Mouse (Mus musculus): Measurements from ENCODE around the gene Trak2. TPM values are rescaled to one million over a fixed set of nuclear protein-coding genes. Genes with fewer than 3 reads are reported as not detected.

Gene Trak2
- polyA plus RNA-seq, 1 experiment from 2014 or later: 29.5 TPM

- peaks cover 54% of the 10 kb centered on the region for H3K4me1 ChIP-seq (ENCODE audit: control insufficient read depth, insufficient read depth, low read length)
- no peaks in the 10 kb centered on the region for H3K27me3 ChIP-seq (ENCODE audit: control insufficient read depth, insufficient read depth, low read length)
- peaks cover 14% of the 10 kb centered on the region for H3K36me3 ChIP-seq (ENCODE audit: control insufficient read depth, insufficient read depth)
- 58% methylated on average over 6 of the region's 6 CpGs for WGBS
- H3K9me3 ChIP-seq (replicated peaks; ENCODE audit: control insufficient read depth, low read length): no peaks in the 10 kb centered on the region
- H3K4me3 ChIP-seq (ENCODE audit: low read length): no peak overlapping the region
- H3K9ac ChIP-seq (ENCODE audit: low read length): no peak overlapping the region
- H3K27ac ChIP-seq (ENCODE audit: low read length): peak overlapping the region; percentile 82
- H3K4me2 ChIP-seq (ENCODE audit: low read depth, low read length): no peak overlapping the region
- peak; percentile 20; the same call in 1 of the 2 replicates for ATAC-seq (replicated peaks; ENCODE audit: extremely low read depth, insufficient read depth, low FRiP score)
These were observed 23.6 kb downstream of the Trak2 start for GRCm38 (mm10) chr1:58949561-58950106.

DNA sequence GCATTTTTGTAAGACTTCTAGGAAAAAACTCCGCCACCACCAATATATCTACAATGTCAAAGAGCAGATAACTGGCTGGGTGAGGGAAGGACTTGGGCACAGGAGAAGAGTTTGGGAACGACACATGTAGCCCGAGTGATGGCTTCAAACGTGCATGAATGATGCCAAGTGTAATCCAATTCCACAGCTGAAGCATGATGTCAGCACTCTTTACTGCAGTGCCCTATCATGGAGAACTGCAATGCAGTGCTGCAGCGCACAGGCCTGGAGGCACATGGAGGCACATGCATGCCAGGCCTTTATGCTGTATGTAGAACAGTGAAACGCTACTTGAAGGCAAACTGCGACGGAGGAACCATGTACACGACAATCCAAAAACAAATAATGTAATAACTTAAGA lies 26.5 kb downstream of the Trak2 start:
- no peak for ATAC-seq (replicated peaks; ENCODE audit: extremely low read depth, insufficient read depth, low FRiP score)
- Histone ChIP-seq H3K4me2 (ENCODE audit: low read depth, low read length) (no peak overlapping the region), H3K9ac (ENCODE audit: low read length) (no peak overlapping the region), H3K36me3 (ENCODE audit: control insufficient read depth, insufficient read depth) (peaks cover 14% of the 10 kb centered on the region), H3K4me1 (ENCODE audit: control insufficient read depth, insufficient read depth, low read length) (peaks cover 28% of the 10 kb centered on the region), H3K4me3 (ENCODE audit: low read length) (no peak overlapping the region), H3K27ac (ENCODE audit: low read length) (no peak overlapping the region), H3K27me3 (ENCODE audit: control insufficient read depth, insufficient read depth, low read length) (no peaks in the 10 kb centered on the region), H3K9me3 (replicated peaks; ENCODE audit: control insufficient read depth, low read length) (no peaks in the 10 kb centered on the region)
- WGBS: 76% methylated on average over 9 of the region's 9 CpGs

- peak overlapping the region; percentile 57 for H3K27ac ChIP-seq (ENCODE audit: low read length)
- ATAC-seq (replicated peaks; ENCODE audit: extremely low read depth, insufficient read depth, low FRiP score): no peak
These were observed 27.1 kb downstream of the Trak2 start for GRCm38 (mm10) chr1:58945960-58946670.

GRCm38 (mm10) chr1:58945523-58945922 lies 27.7 kb downstream of the Trak2 start:
- no peak; the same call in 1 of the 2 replicates for ATAC-seq (replicated peaks; ENCODE audit: extremely low read depth, insufficient read depth, low FRiP score)
- H3K4me2 ChIP-seq (ENCODE audit: low read depth, low read length): no peak overlapping the region
- WGBS: 55% methylated on average over 2 of the region's 2 CpGs
- H3K27ac ChIP-seq (ENCODE audit: low read length): peak overlapping the region; percentile 57
- H3K9me3 ChIP-seq (replicated peaks; ENCODE audit: control insufficient read depth, low read length): no peaks in the 10 kb centered on the region
- H3K4me1 ChIP-seq (ENCODE audit: control insufficient read depth, insufficient read depth, low read length): peaks cover 17% of the 10 kb centered on the region
- H3K4me3 ChIP-seq (ENCODE audit: low read length): no peak overlapping the region
- no peaks in the 10 kb centered on the region for H3K27me3 ChIP-seq (ENCODE audit: control insufficient read depth, insufficient read depth, low read length)
- no peak overlapping the region for H3K9ac ChIP-seq (ENCODE audit: low read length)
- peaks cover 16% of the 10 kb centered on the region for H3K36me3 ChIP-seq (ENCODE audit: control insufficient read depth, insufficient read depth)

More at GRCm38 (mm10) chr1:58945960-58946670, 27.1 kb downstream of the Trak2 start:
- WGBS: 79% methylated on average over 7 of the region's 7 CpGs
- Histone ChIP-seq H3K36me3 (ENCODE audit: control insufficient read depth, insufficient read depth) (peaks cover 14% of the 10 kb centered on the region), H3K9me3 (replicated peaks; ENCODE audit: control insufficient read depth, low read length) (no peaks in the 10 kb centered on the region), H3K4me3 (ENCODE audit: low read length) (no peak overlapping the region), H3K27me3 (ENCODE audit: control insufficient read depth, insufficient read depth, low read length) (no peaks in the 10 kb centered on the region), H3K9ac (ENCODE audit: low read length) (no peak overlapping the region), H3K4me1 (ENCODE audit: control insufficient read depth, insufficient read depth, low read length) (peaks cover 22% of the 10 kb centered on the region), H3K4me2 (ENCODE audit: low read depth, low read length) (no peak overlapping the region)

DNA sequence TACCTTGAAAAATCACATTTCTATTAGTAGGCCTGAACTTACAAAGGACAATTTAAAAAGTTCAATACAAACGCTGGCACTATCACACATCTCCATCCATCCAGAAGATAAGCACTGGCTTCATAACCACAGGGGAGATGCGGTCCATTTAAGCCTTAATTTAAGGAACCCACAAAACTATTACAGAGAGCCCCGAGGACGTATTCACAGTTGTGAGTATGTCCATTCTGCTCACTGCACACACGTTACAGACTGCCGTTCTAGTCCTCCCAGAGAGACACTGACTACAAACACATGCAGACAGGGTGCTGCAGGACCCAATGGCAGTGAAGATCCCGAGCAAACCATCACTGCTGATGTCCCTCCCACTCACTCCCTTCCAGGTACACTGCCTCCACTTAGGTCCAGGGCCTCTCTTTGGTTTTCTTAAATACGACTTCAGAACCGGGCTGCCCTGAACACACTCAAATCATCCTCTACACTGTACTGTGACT lies 35.6 kb downstream of the Trak2 start:
- H3K9me3 ChIP-seq (replicated peaks; ENCODE audit: control insufficient read depth, low read length): no peaks in the 10 kb centered on the region
- no peak overlapping the region for H3K9ac ChIP-seq (ENCODE audit: low read length)
- H3K27me3 ChIP-seq (ENCODE audit: control insufficient read depth, insufficient read depth, low read length): no peaks in the 10 kb centered on the region
- no peak overlapping the region for H3K4me3 ChIP-seq (ENCODE audit: low read length)
- no peak for ATAC-seq (replicated peaks; ENCODE audit: extremely low read depth, insufficient read depth, low FRiP score)
- 90% methylated on average over 9 of the region's 9 CpGs for WGBS
- peaks cover 9% of the 10 kb centered on the region for H3K36me3 ChIP-seq (ENCODE audit: control insufficient read depth, insufficient read depth)
- no peak overlapping the region for H3K27ac ChIP-seq (ENCODE audit: low read length)
- no peak overlapping the region for H3K4me2 ChIP-seq (ENCODE audit: low read depth, low read length)
- H3K4me1 ChIP-seq (ENCODE audit: control insufficient read depth, insufficient read depth, low read length): peaks cover 7% of the 10 kb centered on the region; the same call in 1 of the 2 replicates

DNA sequence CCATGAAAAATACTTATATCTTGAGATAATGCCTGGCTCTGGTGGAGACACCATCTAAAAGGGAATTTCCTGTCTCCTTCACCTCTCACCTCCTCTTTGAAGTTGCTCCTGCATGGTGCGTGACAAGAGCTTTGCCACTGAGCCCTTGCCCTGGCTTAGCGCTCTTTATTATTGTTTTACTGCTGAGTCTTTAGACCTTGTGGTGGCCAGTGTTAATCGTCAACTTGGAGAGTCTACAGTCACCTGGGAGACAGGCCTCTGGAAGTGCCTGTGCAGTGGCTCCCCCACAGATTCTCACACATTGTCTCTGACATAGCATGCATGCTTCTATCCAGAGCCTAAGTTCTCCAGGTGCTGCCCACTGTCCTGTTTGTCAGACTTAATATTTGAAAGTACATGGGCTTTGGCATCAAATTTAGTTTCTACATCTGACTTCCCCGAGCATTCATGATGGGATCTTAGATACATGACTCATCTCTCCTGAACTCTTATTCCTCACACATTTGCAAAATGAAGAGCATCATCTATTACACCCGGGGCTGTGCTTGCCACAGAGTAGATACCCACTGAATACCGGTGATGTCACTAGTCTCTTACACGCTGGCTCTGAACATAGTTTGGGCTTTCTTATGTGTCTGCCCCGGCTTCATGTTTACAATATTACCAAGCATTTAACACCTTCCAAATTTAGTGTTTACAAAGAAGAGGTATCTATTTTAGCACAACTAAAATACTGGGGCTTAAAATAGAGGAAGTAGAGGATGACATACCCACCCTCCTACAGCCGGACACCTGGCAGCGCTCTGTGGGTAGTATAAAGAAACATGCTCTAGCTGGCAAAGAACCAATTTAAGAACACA lies 36.3 kb downstream of the Trak2 start:
- H3K4me3 ChIP-seq (ENCODE audit: low read length): no peak overlapping the region
- no peaks in the 10 kb centered on the region for H3K9me3 ChIP-seq (replicated peaks; ENCODE audit: control insufficient read depth, low read length)
- peaks cover 7% of the 10 kb centered on the region; the same call in 1 of the 2 replicates for H3K4me1 ChIP-seq (ENCODE audit: control insufficient read depth, insufficient read depth, low read length)
- H3K36me3 ChIP-seq (ENCODE audit: control insufficient read depth, insufficient read depth): peaks cover 9% of the 10 kb centered on the region
- WGBS: 83% methylated on average over 10 of the region's 10 CpGs
- no peak overlapping the region for H3K27ac ChIP-seq (ENCODE audit: low read length)
- ATAC-seq (replicated peaks; ENCODE audit: extremely low read depth, insufficient read depth, low FRiP score): no peak
- no peaks in the 10 kb centered on the region for H3K27me3 ChIP-seq (ENCODE audit: control insufficient read depth, insufficient read depth, low read length)
- no peak overlapping the region for H3K9ac ChIP-seq (ENCODE audit: low read length)
- no peak overlapping the region for H3K4me2 ChIP-seq (ENCODE audit: low read depth, low read length)

- H3K36me3 ChIP-seq (ENCODE audit: control insufficient read depth, insufficient read depth): peaks cover 16% of the 10 kb centered on the region
- no peak overlapping the region for H3K4me2 ChIP-seq (ENCODE audit: low read depth, low read length)
- no peak overlapping the region for H3K9ac ChIP-seq (ENCODE audit: low read length)
- no peak overlapping the region for H3K4me3 ChIP-seq (ENCODE audit: low read length)
- H3K4me1 ChIP-seq (ENCODE audit: control insufficient read depth, insufficient read depth, low read length): no peaks in the 10 kb centered on the region
- H3K27me3 ChIP-seq (ENCODE audit: control insufficient read depth, insufficient read depth, low read length): no peaks in the 10 kb centered on the region
- no peak overlapping the region for H3K27ac ChIP-seq (ENCODE audit: low read length)
- no peaks in the 10 kb centered on the region for H3K9me3 ChIP-seq (replicated peaks; ENCODE audit: control insufficient read depth, low read length)
- ATAC-seq (replicated peaks; ENCODE audit: extremely low read depth, insufficient read depth, low FRiP score): no peak
- 92% methylated on average over 5 of the region's 5 CpGs for WGBS
These were observed 46.6 kb downstream of the Trak2 start for GRCm38 (mm10) chr1:58926664-58927063.

DNA sequence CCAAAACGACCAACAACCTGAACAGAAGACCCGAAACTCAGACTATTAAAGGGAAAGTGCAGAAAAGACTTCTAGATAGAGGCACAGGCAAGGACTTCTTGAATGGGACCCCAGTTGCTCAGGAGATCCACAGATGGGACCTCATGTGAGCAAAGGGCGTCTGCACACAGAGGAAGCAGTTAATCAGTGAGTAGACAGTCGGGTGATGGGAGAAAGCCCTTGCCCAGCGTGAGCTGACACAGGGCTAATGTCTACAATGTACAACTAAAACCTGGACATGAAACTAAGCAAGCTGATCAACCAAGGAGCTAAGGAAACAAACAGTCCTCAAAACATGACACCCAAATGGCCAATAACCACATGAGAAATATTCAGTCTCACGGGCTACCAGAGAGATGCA lies 55.7 kb downstream of the Trak2 start:
- Histone ChIP-seq H3K27me3 (ENCODE audit: control insufficient read depth, insufficient read depth, low read length) (no peaks in the 10 kb centered on the region), H3K9me3 (replicated peaks; ENCODE audit: control insufficient read depth, low read length) (no peaks in the 10 kb centered on the region), H3K4me3 (ENCODE audit: low read length) (no peak overlapping the region), H3K27ac (ENCODE audit: low read length) (no peak overlapping the region), H3K4me1 (ENCODE audit: control insufficient read depth, insufficient read depth, low read length) (no peaks in the 10 kb centered on the region), H3K9ac (ENCODE audit: low read length) (no peak overlapping the region), H3K36me3 (ENCODE audit: control insufficient read depth, insufficient read depth) (peaks cover 72% of the 10 kb centered on the region), H3K4me2 (ENCODE audit: low read depth, low read length) (no peak overlapping the region)
- 84% methylated on average over 6 of the region's 6 CpGs for WGBS
- no peak for ATAC-seq (replicated peaks; ENCODE audit: extremely low read depth, insufficient read depth, low FRiP score)
